Mouse (Mus musculus): Measurements from ENCODE around the gene Catsperz.

Catsperz gene

GRCm38 (mm10) chr19:6925307-6925573 lies at the start of gene Catsperz:
Gene Catsperz, minus strand, starts transcription at chr19:6925380.
- DNase-seq (ENCODE audit: low read depth in 1 of 2, low spot score in 2 of 2): no peak

- no peak for DNase-seq (ENCODE audit: low read depth in 1 of 2, low spot score in 2 of 2)
These were observed 49.3 kb upstream of the Catsperz start, which contains the start of gene Ppp1r14b for GRCm38 (mm10) chr19:6974211-6975205. Gene Ppp1r14b, plus strand, starts transcription at chr19:6974968.

- DNase-seq (ENCODE audit: low read depth in 1 of 2, low spot score in 2 of 2): no peak
These were observed 48.5 kb upstream of the Catsperz start for GRCm38 (mm10) chr19:6973581-6974190.

- DNase-seq (ENCODE audit: low read depth in 1 of 2, low spot score in 2 of 2): no peak
These were observed 47.2 kb upstream of the Catsperz start for GRCm38 (mm10) chr19:6972247-6972917.

GRCm38 (mm10) chr19:6971644-6972043 lies 46.5 kb upstream of the Catsperz start:
- no peak for DNase-seq (ENCODE audit: low read depth in 1 of 2, low spot score in 2 of 2)

- no peak for DNase-seq (ENCODE audit: low read depth in 1 of 2, low spot score in 2 of 2)
These were observed 45.4 kb upstream of the Catsperz start for GRCm38 (mm10) chr19:6970460-6971085.

GRCm38 (mm10) chr19:6969665-6970381 lies 44.6 kb upstream of the Catsperz start:
- DNase-seq (ENCODE audit: low read depth in 1 of 2, low spot score in 2 of 2): peak in 1 of 2 experiments; percentile 57

- no peak for DNase-seq (ENCODE audit: low read depth in 1 of 2, low spot score in 2 of 2)
These were observed 44.1 kb upstream of the Catsperz start for GRCm38 (mm10) chr19:6969291-6969664.

GRCm38 (mm10) chr19:6968491-6969271 lies 43.5 kb upstream of the Catsperz start:
- DNase-seq (ENCODE audit: low read depth in 1 of 2, low spot score in 2 of 2): no peak

- no peak for DNase-seq (ENCODE audit: low read depth in 1 of 2, low spot score in 2 of 2)
These were observed 31.3 kb upstream of the Catsperz start for GRCm38 (mm10) chr19:6956461-6956860.

GRCm38 (mm10) chr19:6955424-6955823 lies 30.2 kb upstream of the Catsperz start:
- no peak for DNase-seq (ENCODE audit: low read depth in 1 of 2, low spot score in 2 of 2)

- DNase-seq (ENCODE audit: low read depth in 1 of 2, low spot score in 2 of 2): no peak
These were observed 28.9 kb upstream of the Catsperz start for GRCm38 (mm10) chr19:6954046-6954445.

- no peak for DNase-seq (ENCODE audit: low read depth in 1 of 2, low spot score in 2 of 2)
These were observed 27.5 kb upstream of the Catsperz start for GRCm38 (mm10) chr19:6952712-6953037.

- DNase-seq (ENCODE audit: low read depth in 1 of 2, low spot score in 2 of 2): no peak
These were observed 27.0 kb upstream of the Catsperz start for GRCm38 (mm10) chr19:6951994-6952711.

GRCm38 (mm10) chr19:6951381-6951968 lies 26.3 kb upstream of the Catsperz start:
- DNase-seq (ENCODE audit: low read depth in 1 of 2, low spot score in 2 of 2): peak; percentile 75 to 77

- no peak for DNase-seq (ENCODE audit: low read depth in 1 of 2, low spot score in 2 of 2)
These were observed 25.5 kb upstream of the Catsperz start for GRCm38 (mm10) chr19:6950613-6951153.

- DNase-seq (ENCODE audit: low read depth in 1 of 2, low spot score in 2 of 2): no peak
These were observed 24.8 kb upstream of the Catsperz start for GRCm38 (mm10) chr19:6949951-6950350.

GRCm38 (mm10) chr19:6949532-6949931 lies 24.4 kb upstream of the Catsperz start:
- DNase-seq (ENCODE audit: low read depth in 1 of 2, low spot score in 2 of 2): no peak

- DNase-seq (ENCODE audit: low read depth in 1 of 2, low spot score in 2 of 2): no peak
These were observed 23.0 kb upstream of the Catsperz start for GRCm38 (mm10) chr19:6948186-6948585.
